Mouse (Mus musculus): Measurements from ENCODE around the gene Tro. TPM values are rescaled to one million over a fixed set of nuclear protein-coding genes. Genes with fewer than 3 reads are reported as not detected.

Tro gene
- polyA plus RNA-seq (2015; fragmentation: Nextera tagmentation; extraction: Ambion mirVana) = 24.8 and 24.9 TPM in 2 replicates

DNA sequence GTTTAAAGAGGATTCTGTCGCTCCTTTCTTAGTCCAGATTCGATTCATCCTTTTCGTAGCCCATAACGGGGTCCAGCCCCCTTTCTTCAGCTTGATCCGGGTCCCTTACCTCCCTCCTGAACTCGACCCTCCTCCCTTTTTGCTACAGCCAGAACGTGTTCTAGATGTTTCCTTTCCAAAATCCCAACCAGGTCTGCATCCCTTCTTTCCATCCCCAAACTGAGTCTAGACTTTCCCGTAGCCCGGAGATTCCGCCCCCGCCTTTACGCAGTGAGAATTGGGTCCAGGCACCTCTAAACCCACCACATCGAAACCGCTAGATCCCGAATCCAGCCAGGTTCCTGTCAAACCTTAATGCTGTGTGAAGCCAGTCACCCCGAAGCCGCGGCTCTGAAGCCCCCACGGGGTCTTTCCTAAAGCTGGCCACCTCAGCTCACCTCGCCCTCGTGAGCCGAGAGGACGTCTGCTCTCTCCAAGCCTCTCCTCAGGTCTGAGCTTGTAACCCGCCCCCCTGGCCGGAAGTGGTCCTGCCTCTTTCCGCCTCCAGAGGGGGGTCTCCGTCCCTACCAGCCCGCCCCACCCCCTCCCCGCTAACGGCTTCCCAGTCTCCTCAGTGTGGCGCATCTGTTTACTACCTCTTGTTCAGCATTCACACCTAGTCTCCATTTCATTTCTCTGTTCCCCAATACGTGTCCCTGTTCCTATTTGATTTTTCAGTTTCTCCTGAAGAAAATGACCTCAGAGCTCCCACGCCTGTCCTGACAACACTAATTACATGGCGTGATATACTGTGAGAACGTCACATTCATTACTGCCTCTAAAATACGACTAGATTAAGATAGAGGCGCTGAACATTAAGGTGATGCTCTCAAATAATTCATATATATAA lies at the start of gene Tro:
Tro (minus strand) TSS at position 676 of the 889 bp plus-strand sequence.
- H3K4me3 ChIP-seq = peak within 1 kb of the TSS; percentile 51
- H3K9me3 ChIP-seq = no peaks in the 10 kb centered on the region
- H3K27me3 ChIP-seq = 0 out of 2 replicates have a peak, but pooled peaks cover 8% of the 10 kb centered on the region
- H3K4me1 ChIP-seq = no peaks in the 10 kb centered on the region
- ATAC-seq (ENCODE audit: insufficient number of reproducible peaks, low FRiP score, low TSS enrichment, low read depth) = peak; percentile 80
- WGBS = 33% methylated on average over 37 of the region's 37 CpGs
- peak within 1 kb of the TSS; percentile 72 for H3K27ac ChIP-seq
- H3K9ac ChIP-seq = peak within 1 kb of the TSS; percentile 47
- peak within 1 kb of the TSS; percentile 47 for H3K4me2 ChIP-seq
- H3K36me3 ChIP-seq = no peaks in the 10 kb centered on the region

DNA sequence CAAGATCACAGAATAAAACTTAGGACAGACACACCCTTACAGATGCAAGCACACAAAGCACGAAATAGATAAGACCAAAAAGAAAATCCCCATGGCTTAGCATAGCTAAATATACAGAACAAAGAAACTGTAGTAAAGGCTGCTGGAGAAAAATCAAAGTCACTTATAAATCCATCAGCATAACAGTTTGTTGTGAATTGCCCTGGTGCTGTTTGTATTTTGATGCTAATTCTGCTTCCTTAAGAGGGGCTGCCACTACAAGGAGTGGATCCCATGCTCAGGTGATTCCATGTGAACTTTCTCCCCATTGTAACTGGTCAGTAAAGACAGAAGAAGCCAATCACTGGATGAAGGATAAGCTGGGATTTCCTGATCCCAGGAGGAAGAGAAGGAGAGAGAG lies 20.1 kb upstream of the Tro start:
- H3K36me3 ChIP-seq = no peaks in the 10 kb centered on the region
- WGBS = 44% methylated on average over 1 of the region's 1 CpGs
- no peaks in the 10 kb centered on the region for H3K9me3 ChIP-seq
- no peaks in the 10 kb centered on the region for H3K27me3 ChIP-seq
- H3K4me2 ChIP-seq = no peak overlapping the region
- ATAC-seq (ENCODE audit: insufficient number of reproducible peaks, low FRiP score, low TSS enrichment, low read depth) = no peak
- H3K4me1 ChIP-seq = no peaks in the 10 kb centered on the region
- no peak overlapping the region for H3K4me3 ChIP-seq
- H3K27ac ChIP-seq = no peak overlapping the region
- no peak overlapping the region for H3K9ac ChIP-seq

DNA sequence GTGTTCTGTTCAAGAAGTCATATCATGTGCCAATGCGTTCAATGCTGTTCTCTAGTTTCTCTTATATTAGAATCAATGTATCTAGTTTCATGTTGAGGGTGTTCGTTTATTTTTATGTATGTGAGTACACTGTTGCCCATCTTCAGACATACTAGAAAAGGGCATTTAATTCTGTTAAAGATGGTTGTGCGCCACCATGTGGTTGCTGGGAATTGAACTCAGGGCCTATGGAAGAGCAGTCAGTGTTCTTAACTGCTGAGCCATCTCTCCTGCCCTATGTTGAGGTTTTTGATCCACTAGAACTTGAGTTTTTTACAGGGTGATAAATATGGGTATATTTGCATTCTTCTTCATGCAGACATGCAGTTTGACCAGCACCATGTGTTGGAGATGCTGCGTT lies 5.4 kb upstream of the Tro start:
- H3K4me1 ChIP-seq = no peaks in the 10 kb centered on the region
- no peak for ATAC-seq (ENCODE audit: insufficient number of reproducible peaks, low FRiP score, low TSS enrichment, low read depth)
- H3K9ac ChIP-seq = no peak overlapping the region
- H3K4me3 ChIP-seq = no peak overlapping the region
- 33% methylated on average over 4 of the region's 4 CpGs for WGBS
- no peak overlapping the region for H3K27ac ChIP-seq
- no peaks in the 10 kb centered on the region for H3K9me3 ChIP-seq
- no peaks in the 10 kb centered on the region for H3K36me3 ChIP-seq
- H3K4me2 ChIP-seq = no peak overlapping the region
- H3K27me3 ChIP-seq = no peaks in the 10 kb centered on the region

DNA sequence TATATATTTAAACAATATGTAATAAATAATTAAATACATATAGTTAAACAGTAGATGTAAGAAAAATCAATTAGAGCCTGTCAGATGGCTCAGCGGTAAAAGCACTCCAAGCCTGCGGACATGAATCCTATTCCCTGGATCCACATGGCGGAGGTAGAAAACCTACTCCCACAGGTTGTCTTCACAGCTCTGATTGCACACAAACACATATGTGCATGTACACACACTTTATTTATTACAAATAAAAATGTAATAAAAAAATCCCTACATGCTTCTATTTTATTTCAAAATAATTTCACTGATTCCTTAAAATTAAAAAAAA lies 375 bp upstream of the Tro start:
- 46% methylated on average over 3 of the region's 3 CpGs for WGBS
- no peaks in the 10 kb centered on the region for H3K4me1 ChIP-seq
- no peaks in the 10 kb centered on the region for H3K9me3 ChIP-seq
- H3K9ac ChIP-seq = no peak overlapping the region
- 0 out of 2 replicates have a peak, but pooled peaks cover 8% of the 10 kb centered on the region for H3K27me3 ChIP-seq
- peak overlapping the region; percentile 47; the same call in 1 of the 2 replicates for H3K4me2 ChIP-seq
- H3K4me3 ChIP-seq = peak overlapping the region; percentile 51
- H3K36me3 ChIP-seq = no peaks in the 10 kb centered on the region
- no peak overlapping the region for H3K27ac ChIP-seq
- no peak for ATAC-seq (ENCODE audit: insufficient number of reproducible peaks, low FRiP score, low TSS enrichment, low read depth)

DNA sequence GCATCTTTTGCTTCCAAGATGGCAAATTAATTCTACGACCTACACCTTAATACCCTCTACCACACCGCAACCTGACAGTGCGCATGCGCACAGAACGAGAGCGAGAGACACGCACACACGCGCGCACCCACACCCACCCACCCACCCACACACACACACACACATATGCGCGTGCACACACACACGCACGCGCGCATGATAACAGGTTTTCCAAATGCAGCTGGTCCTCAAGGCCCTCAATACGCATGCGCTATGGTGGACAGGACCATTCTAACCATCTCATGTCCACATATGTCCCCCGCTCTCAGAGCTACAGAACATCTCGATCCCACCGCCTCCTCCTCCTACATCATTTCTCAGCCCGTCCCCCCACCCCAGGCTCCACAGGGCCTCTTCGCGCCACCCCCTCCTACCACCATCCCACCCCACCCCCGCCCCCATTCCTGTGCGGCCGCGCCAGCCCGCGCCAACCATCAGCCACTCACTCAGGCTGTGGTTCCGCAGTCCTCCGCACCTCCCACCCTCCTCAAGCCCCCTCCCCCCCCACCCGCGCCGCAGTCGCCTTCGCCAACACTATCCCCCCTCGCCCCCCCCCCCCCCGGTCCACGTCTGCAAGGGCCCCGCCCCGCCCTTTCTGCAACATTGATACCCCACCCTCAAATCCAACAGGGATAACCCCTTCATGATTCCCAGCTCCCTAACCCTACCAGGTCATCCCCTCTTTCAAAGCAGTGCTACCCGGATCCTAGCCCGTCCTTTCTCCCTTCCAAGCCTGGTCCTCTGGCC lies 1.1 kb downstream of the Tro start:
- Histone ChIP-seq H3K27ac (peak overlapping the region; percentile 72), H3K4me3 (peak overlapping the region; percentile 51)
- 44% methylated on average over 32 of the region's 44 CpGs for WGBS

DNA sequence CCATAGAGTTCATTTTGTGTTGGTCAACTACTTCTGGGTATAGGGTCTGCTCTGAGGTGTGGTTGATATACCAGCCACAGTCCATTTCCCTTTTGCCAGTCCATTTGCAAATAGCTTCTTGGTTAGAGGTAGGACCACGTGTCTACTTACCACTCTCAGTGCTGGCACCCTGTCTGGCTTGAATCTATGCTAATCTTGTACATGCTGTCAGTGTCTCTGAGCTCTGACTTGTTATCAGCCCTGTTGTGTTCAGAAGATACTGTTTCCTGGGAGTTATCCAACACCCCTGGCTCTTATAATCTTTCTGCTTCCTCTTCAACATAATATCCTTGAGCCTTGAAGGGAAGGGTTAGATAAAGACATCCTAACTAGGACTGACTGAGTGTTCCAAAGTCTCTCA lies 21.0 kb downstream of the Tro start:
- H3K27me3 ChIP-seq = peaks cover under 1% of the 10 kb centered on the region; the same call in 1 of the 2 replicates
- ATAC-seq (ENCODE audit: insufficient number of reproducible peaks, low FRiP score, low TSS enrichment, low read depth) = no peak
- no peaks in the 10 kb centered on the region for H3K4me1 ChIP-seq
- H3K9me3 ChIP-seq = no peaks in the 10 kb centered on the region
- 60% methylated on average over 1 of the region's 1 CpGs for WGBS
- H3K9ac ChIP-seq = no peak overlapping the region
- H3K27ac ChIP-seq = no peak overlapping the region
- H3K4me3 ChIP-seq = no peak overlapping the region
- no peak overlapping the region for H3K4me2 ChIP-seq
- H3K36me3 ChIP-seq = no peaks in the 10 kb centered on the region

More for the DNA sequence above, 1.1 kb downstream of the Tro start:
- ATAC-seq (ENCODE audit: insufficient number of reproducible peaks, low FRiP score, low TSS enrichment, low read depth) = no peak
- Histone ChIP-seq H3K27me3 (0 out of 2 replicates have a peak, but pooled peaks cover 8% of the 10 kb centered on the region), H3K4me1 (no peaks in the 10 kb centered on the region), H3K9ac (peak overlapping the region; percentile 47), H3K4me2 (peak overlapping the region; percentile 47), H3K36me3 (no peaks in the 10 kb centered on the region), H3K9me3 (no peaks in the 10 kb centered on the region)

DNA sequence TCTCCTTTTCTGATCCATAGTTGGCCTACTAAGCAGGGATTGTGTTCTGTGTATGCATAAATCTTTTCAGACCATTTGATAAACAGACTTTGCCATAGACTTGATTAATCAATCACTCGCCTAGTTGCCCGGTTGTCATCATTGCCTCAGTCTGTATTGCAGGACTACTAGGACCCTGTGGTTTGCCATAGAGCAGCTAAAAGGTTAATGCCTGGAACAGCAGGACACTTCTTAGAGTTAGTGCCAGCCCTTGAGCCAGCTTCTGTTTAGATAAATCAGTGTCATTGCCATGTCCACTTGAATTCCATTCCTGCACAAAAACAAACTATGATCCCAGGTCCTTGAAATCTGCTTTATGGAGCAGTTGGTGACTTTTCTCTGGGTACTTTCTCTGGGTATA lies 58.5 kb downstream of the Tro start:
- no peaks in the 10 kb centered on the region for H3K36me3 ChIP-seq
- no peak overlapping the region for H3K4me3 ChIP-seq
- H3K4me2 ChIP-seq = no peak overlapping the region
- 84% methylated on average over 2 of the region's 2 CpGs for WGBS
- ATAC-seq (ENCODE audit: insufficient number of reproducible peaks, low FRiP score, low TSS enrichment, low read depth) = no peak
- H3K27ac ChIP-seq = no peak overlapping the region
- no peak overlapping the region for H3K9ac ChIP-seq
- H3K9me3 ChIP-seq = no peaks in the 10 kb centered on the region
- no peaks in the 10 kb centered on the region for H3K4me1 ChIP-seq
- no peaks in the 10 kb centered on the region for H3K27me3 ChIP-seq

Other genes with a start within 250 kb of the Tro start
- gene Tmem29, start 198.4 kb downstream of the Tro start, polyA plus RNA-seq (2015; fragmentation: Nextera tagmentation; extraction: Ambion mirVana) = 29.7 and 33.5 TPM in 2 replicates
- 97.5 and 104 TPM in 2 replicates for gene Alas2, start 110.2 kb downstream of the Tro start, polyA plus RNA-seq (2015; fragmentation: Nextera tagmentation; extraction: Ambion mirVana)
- 2.8 and 4.1 TPM in 2 replicates for gene Pfkfb1, start 69.4 kb downstream of the Tro start, polyA plus RNA-seq (2015; fragmentation: Nextera tagmentation; extraction: Ambion mirVana)
- gene Apex2, start 67.7 kb downstream of the Tro start, polyA plus RNA-seq (2015; fragmentation: Nextera tagmentation; extraction: Ambion mirVana) = 18.0 and 19.2 TPM in 2 replicates
- gene Maged2, start 156.8 kb upstream of the Tro start, polyA plus RNA-seq (2015; fragmentation: Nextera tagmentation; extraction: Ambion mirVana) = 816 and 1,013 TPM in 2 replicates